ENCODE assay signal across 33 mouse cellular contexts in the genomic region with DNA sequence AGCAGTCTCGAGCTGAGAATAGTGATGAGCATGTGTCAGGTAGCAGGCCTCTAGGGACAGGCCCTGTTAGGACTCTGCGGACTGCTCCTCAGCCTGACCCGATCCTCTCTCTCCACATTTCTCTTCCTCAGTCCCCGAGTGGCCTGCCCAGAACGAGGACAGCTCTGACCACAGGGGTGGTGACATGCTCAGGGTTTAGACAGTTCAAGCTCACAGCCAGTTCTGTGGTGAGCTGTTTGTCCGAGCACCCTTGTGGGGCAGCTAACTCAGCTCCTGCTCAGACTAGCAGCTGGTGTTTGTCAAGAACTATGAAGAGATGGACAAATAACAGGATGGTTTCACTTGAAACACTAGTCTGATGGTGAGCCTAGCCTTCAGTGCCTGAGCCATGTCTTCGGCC. TPM values are rescaled to one million over a fixed set of nuclear protein-coding genes. Genes with fewer than 3 reads are reported as not detected.
DNase-seq lines count a peak whose midpoint lies in the region; ATAC-seq and TF ChIP-seq lines count a peak whose summit lies in the region.
"Had no signal": no experiment of that assay in that cellular context is flagged by ENCODE, and none has a peak within 500 bp of the region (broad histone marks: within the 10 kb centered on the region; RNA-seq: fewer than 3 reads in every experiment).

No protein-coding gene starts in this region.

- DNase-seq in lung, postnatal 25 days (ENCODE audit: low spot score), result no peak
- DNase-seq in kidney, adult 2 months, result peak; percentile 62
- DNase-seq in kidney, postnatal 0 days (ENCODE audit: low spot score), result no peak
- DNase-seq in lung, postnatal 10 days, result peak; percentile 27
- no peak for DNase-seq in testis, postnatal 10 days (ENCODE audit: low spot score)
- no peak for DNase-seq in right cerebral cortex, adult 2 months (ENCODE audit: low spot score in 2 of 2)
- DNase-seq: adrenal gland, postnatal 36 days; B cell, adult 2 months; cerebellum, adult 18-20 months; cerebellum, postnatal 14 days; heart, adult 11 months; liver, postnatal 0 days; retina, postnatal 1 day; right cerebral cortex, postnatal 25 days; spleen, adult 18-20 months; thymus, adult 18-20 months; thymus, postnatal 36 days had no signal

- H3K9me3 ChIP-seq in lung, embryonic 15.5 days, result no peaks in the 10 kb centered on the region
- H3K9me3 ChIP-seq in kidney, postnatal 0 days (replicated peaks; ENCODE audit: low read length), result no peaks in the 10 kb centered on the region
- H3K9me3 ChIP-seq: forebrain, embryonic 13.5 days; hindbrain, embryonic 13.5 days; limb, embryonic 13.5 days had no signal

- H3K27ac ChIP-seq in lung, embryonic 15.5 days, result peak overlapping the region; percentile 46; the same call in 1 of the 2 replicates
- no peak overlapping the region; the same call in 1 of the 2 replicates for H3K27ac ChIP-seq in kidney, adult 2 months (ENCODE audit: insufficient read depth, low read depth, low read length)
- H3K27ac ChIP-seq in kidney, postnatal 0 days, result 0 out of 2 replicates have a peak overlapping the region, but pooled peaks have one; percentile 1
- H3K27ac ChIP-seq: forebrain, embryonic 13.5 days; layer of hippocampus, adult 2 months; limb, embryonic 13.5 days had no signal

- no peak for ATAC-seq in lung, embryonic 15.5 days (ENCODE audit: borderline replicate concordance, extremely low read depth, low FRiP score, low TSS enrichment)
- ATAC-seq in kidney, postnatal 0 days (replicated peaks; ENCODE audit: low FRiP score, low read depth), result no peak
- ATAC-seq: activated CD4-positive, CD25-positive, alpha-beta regulatory T cell, adult 4 months; forebrain, embryonic 13.5 days; intestine, postnatal 0 days; liver, postnatal 0 days had no signal

- no peak for TF ChIP-seq CTCF in kidney, adult 2 months (conservative IDR thresholded peaks at IDR 0.05; ENCODE audit: insufficient read depth, insufficient read length, low read depth, low read length)
- no peak for TF ChIP-seq CTCF in kidney, postnatal 0 days (IDR thresholded peaks at IDR 0.05; ENCODE audit: low read depth)

- TF ChIP-seq POLR2A in kidney, adult 2 months (IDR thresholded peaks at IDR 0.05; ENCODE audit: low read depth, low read length), result no peak

- H3K9ac ChIP-seq in lung, embryonic 15.5 days, result no peak overlapping the region
- H3K9ac ChIP-seq in kidney, postnatal 0 days (ENCODE audit: low read depth, low read length), result no peak overlapping the region
- H3K9ac ChIP-seq: forebrain, embryonic 13.5 days; hindbrain, embryonic 13.5 days; limb, embryonic 13.5 days; liver, postnatal 0 days had no signal

- H3K4me2 ChIP-seq in lung, embryonic 15.5 days, result no peak overlapping the region
- no peak overlapping the region for H3K4me2 ChIP-seq in kidney, postnatal 0 days (ENCODE audit: low read length)
- H3K4me2 ChIP-seq: forebrain, embryonic 13.5 days; heart, embryonic 11.5 days; hindbrain, embryonic 13.5 days; limb, embryonic 13.5 days; liver, embryonic 11.5 days had no signal

- H3K36me3 ChIP-seq in lung, embryonic 15.5 days, result peaks cover 43% of the 10 kb centered on the region
- no peaks in the 10 kb centered on the region for H3K36me3 ChIP-seq in kidney, adult 2 months (ENCODE audit: control insufficient read depth, insufficient read depth, low read length)
- H3K36me3 ChIP-seq in kidney, postnatal 0 days (ENCODE audit: insufficient read depth, low read length), result peaks cover 32% of the 10 kb centered on the region

- H3K4me1 ChIP-seq in lung, embryonic 15.5 days, result peaks cover 13% of the 10 kb centered on the region
- no peaks in the 10 kb centered on the region for H3K4me1 ChIP-seq in kidney, adult 2 months (ENCODE audit: control insufficient read depth, insufficient read depth, low read length)
- 0 out of 2 replicates have a peak, but pooled peaks cover 8% of the 10 kb centered on the region for H3K4me1 ChIP-seq in kidney, postnatal 0 days (replicated peaks; ENCODE audit: insufficient read depth, low read length)

- WGBS in lung, embryonic 15.5 days, result 71% methylated on average over 7 of the region's 7 CpGs
- WGBS in kidney, adult 2 months, result 83% methylated on average over 7 of the region's 7 CpGs
- WGBS in kidney, postnatal 0 days, result 79% methylated on average over 7 of the region's 7 CpGs

- H3K27me3 ChIP-seq in lung, embryonic 15.5 days, result no peaks in the 10 kb centered on the region
- H3K27me3 ChIP-seq in kidney, adult 2 months (replicated peaks; ENCODE audit: control insufficient read depth, insufficient read depth, low read length), result no peaks in the 10 kb centered on the region
- H3K27me3 ChIP-seq in kidney, postnatal 0 days (ENCODE audit: insufficient read depth, low read length), result no peaks in the 10 kb centered on the region
- H3K27me3 ChIP-seq: forebrain, embryonic 13.5 days; hindbrain, embryonic 13.5 days; limb, embryonic 13.5 days had no signal

- H3K4me3 ChIP-seq in lung, embryonic 15.5 days, result no peak overlapping the region
- no peak overlapping the region for H3K4me3 ChIP-seq in kidney, adult 2 months (ENCODE audit: insufficient read depth, low read depth, low read length)
- H3K4me3 ChIP-seq in kidney, postnatal 0 days (replicated peaks; ENCODE audit: low read depth, low read length), result no peak overlapping the region
- H3K4me3 ChIP-seq: forebrain, embryonic 13.5 days; hindbrain, embryonic 13.5 days; layer of hippocampus, adult 2 months; limb, embryonic 13.5 days had no signal

RNA-seq across cellular contexts. Expression of gene Tnfrsf23, which starts 25.7 kb away (rescaled TPM):
- polyA plus RNA-seq in lung, embryonic 15.5 days (2015; fragmentation: Nextera tagmentation; extraction: Ambion mirVana), result 1.1 and 1.2 TPM in 2 replicates
- polyA plus RNA-seq in kidney, adult 2 months (2012; rRNA removed), result 3.0 and 3.5 TPM in 2 replicates
- polyA plus RNA-seq in kidney, postnatal 0 days (2015; fragmentation: Nextera tagmentation; extraction: Ambion mirVana), result 1.9 and 2.2 TPM in 2 replicates

RNA-seq across cellular contexts. Expression of gene Osbpl5, which starts 45.4 kb away (rescaled TPM):
- 39.5 and 43.3 TPM in 2 replicates for polyA plus RNA-seq in lung, embryonic 15.5 days (2015; fragmentation: Nextera tagmentation; extraction: Ambion mirVana)
- 75.0 and 77.1 TPM in 2 replicates for polyA plus RNA-seq in kidney, adult 2 months (2012; rRNA removed)
- polyA plus RNA-seq in kidney, postnatal 0 days (2015; fragmentation: Nextera tagmentation; extraction: Ambion mirVana), result 29.0 and 30.4 TPM in 2 replicates

RNA-seq across cellular contexts. Expression of gene Mrgprg, which starts 55.4 kb away (rescaled TPM):
- not detected in 2 replicates for polyA plus RNA-seq in lung, embryonic 15.5 days (2015; fragmentation: Nextera tagmentation; extraction: Ambion mirVana)
- polyA plus RNA-seq in kidney, adult 2 months (2012; rRNA removed), result 0.33 and 1.1 TPM in 2 replicates
- not detected in 2 replicates for polyA plus RNA-seq in kidney, postnatal 0 days (2015; fragmentation: Nextera tagmentation; extraction: Ambion mirVana)
- polyA plus RNA-seq: activated CD4-positive, CD25-positive, alpha-beta regulatory T cell, adult 4 months; brain, embryonic 14.5 days; cortical plate, adult 2 months; embryonic facial prominence, embryonic 11.5 days; forebrain, embryonic 13.5 days; heart, embryonic 11.5 days; heart, postnatal 0 days; hindbrain, embryonic 13.5 days; intestine, postnatal 0 days; limb, embryonic 13.5 days; liver, embryonic 11.5 days; liver, postnatal 0 days; midbrain, embryonic 14.5 days; neural tube, embryonic 14.5 days; stomach, embryonic 16.5 days had no signal

Comparison
In these comparisons a context has a peak if more than half of its experiments do, and no peak if none do; other contexts are left out.
1. DNase-seq: peak in kidney, adult 2 months (single experiment) and lung, postnatal 10 days (single experiment); none in lung, postnatal 25 days (single experiment), kidney, postnatal 0 days (single experiment), testis, postnatal 10 days (single experiment) and right cerebral cortex, adult 2 months (0 of 2).